Mouse (Mus musculus): ENCODE data around the gene Dixdc1.

The Dixdc1 gene

GRCm38 (mm10) chr9:50738914-50739870 is at the start of gene Dixdc1:
TSS of gene Dixdc1 (minus strand) at chr9:50739517.
- no peak for DNase-seq (ENCODE audit: extremely low spot score, low read depth, low spot score)

GRCm38 (mm10) chr9:50782155-50782554 is 42.8 kb upstream of the Dixdc1 start:
- no peak for DNase-seq (ENCODE audit: extremely low spot score, low read depth, low spot score)

GRCm38 (mm10) chr9:50776162-50776760 is 36.9 kb upstream of the Dixdc1 start:
- DNase-seq (ENCODE audit: extremely low spot score, low read depth, low spot score), result no peak

- DNase-seq (ENCODE audit: extremely low spot score, low read depth, low spot score), result no peak
Measured at GRCm38 (mm10) chr9:50775662-50776126, 36.4 kb upstream of the Dixdc1 start.

GRCm38 (mm10) chr9:50774991-50775612 is 35.8 kb upstream of the Dixdc1 start, which contains the start of the genes Alg9 and 1110032A03Rik:
TSS of gene Alg9 (plus strand) at chr9:50775019.
TSS of gene 1110032A03Rik (minus strand) at chr9:50775520.
- DNase-seq (ENCODE audit: extremely low spot score, low read depth, low spot score), result peak; percentile 62

GRCm38 (mm10) chr9:50774026-50774462 is 34.7 kb upstream of the Dixdc1 start:
- no peak for DNase-seq (ENCODE audit: extremely low spot score, low read depth, low spot score)

GRCm38 (mm10) chr9:50770011-50770410 is 30.7 kb upstream of the Dixdc1 start:
- no peak for DNase-seq (ENCODE audit: extremely low spot score, low read depth, low spot score)

- peak; percentile 94 for DNase-seq (ENCODE audit: extremely low spot score, low read depth, low spot score)
Measured at GRCm38 (mm10) chr9:50768107-50769002, 29.0 kb upstream of the Dixdc1 start, which contains the start of gene Fdxacb1. TSS of gene Fdxacb1 (plus strand) at chr9:50768236.

GRCm38 (mm10) chr9:50767531-50768106 is 28.3 kb upstream of the Dixdc1 start:
- DNase-seq (ENCODE audit: extremely low spot score, low read depth, low spot score), result no peak

- no peak for DNase-seq (ENCODE audit: extremely low spot score, low read depth, low spot score)
Measured at GRCm38 (mm10) chr9:50763331-50763730, 24.0 kb upstream of the Dixdc1 start.

- no peak for DNase-seq (ENCODE audit: extremely low spot score, low read depth, low spot score)
Measured at GRCm38 (mm10) chr9:50761520-50762243, 22.4 kb upstream of the Dixdc1 start.

- DNase-seq (ENCODE audit: extremely low spot score, low read depth, low spot score), result no peak
Measured at GRCm38 (mm10) chr9:50756711-50757110, 17.4 kb upstream of the Dixdc1 start.

GRCm38 (mm10) chr9:50753947-50754346 is 14.6 kb upstream of the Dixdc1 start:
- no peak for DNase-seq (ENCODE audit: extremely low spot score, low read depth, low spot score)

GRCm38 (mm10) chr9:50752784-50753615 is 13.7 kb upstream of the Dixdc1 start:
- no peak for DNase-seq (ENCODE audit: extremely low spot score, low read depth, low spot score)

- DNase-seq (ENCODE audit: extremely low spot score, low read depth, low spot score), result no peak
Measured at GRCm38 (mm10) chr9:50752054-50752602, 12.8 kb upstream of the Dixdc1 start, which contains the start of gene Hspb2. TSS of gene Hspb2 (minus strand) at chr9:50752354.

- DNase-seq (ENCODE audit: extremely low spot score, low read depth, low spot score), result no peak
Measured at GRCm38 (mm10) chr9:50751323-50751722, 12.0 kb upstream of the Dixdc1 start, which contains the start of gene Cryab. TSS of gene Cryab (plus strand) at chr9:50751325.

GRCm38 (mm10) chr9:50750706-50751105 is 11.4 kb upstream of the Dixdc1 start:
- DNase-seq (ENCODE audit: extremely low spot score, low read depth, low spot score), result no peak

GRCm38 (mm10) chr9:50746214-50746677 is 6.9 kb upstream of the Dixdc1 start, which contains the start of gene 2310030G06Rik:
TSS of gene 2310030G06Rik (minus strand) at chr9:50746536.
- DNase-seq (ENCODE audit: extremely low spot score, low read depth, low spot score), result no peak
